Mouse (Mus musculus) spleen, adult 18-20 months (tissue): ENCODE results near the gene Slc24a4.
A peak's percentile ranks its signal among the peaks of the same experiment; 100 is the strongest.

Experiments
- DNase-seq, 2 experiments: peaks; one replicate each; pipeline ENCODE4 v3.0.0; 2022; ENCODE audit warnings: mixed read lengths in 2 of 2

Gene Slc24a4

GRCm38 (mm10) chr12:102128081-102128790 lies at the start of gene Slc24a4:
Slc24a4 (plus strand) TSS chr12:102128733.
- DNase-seq = no peak

DNA sequence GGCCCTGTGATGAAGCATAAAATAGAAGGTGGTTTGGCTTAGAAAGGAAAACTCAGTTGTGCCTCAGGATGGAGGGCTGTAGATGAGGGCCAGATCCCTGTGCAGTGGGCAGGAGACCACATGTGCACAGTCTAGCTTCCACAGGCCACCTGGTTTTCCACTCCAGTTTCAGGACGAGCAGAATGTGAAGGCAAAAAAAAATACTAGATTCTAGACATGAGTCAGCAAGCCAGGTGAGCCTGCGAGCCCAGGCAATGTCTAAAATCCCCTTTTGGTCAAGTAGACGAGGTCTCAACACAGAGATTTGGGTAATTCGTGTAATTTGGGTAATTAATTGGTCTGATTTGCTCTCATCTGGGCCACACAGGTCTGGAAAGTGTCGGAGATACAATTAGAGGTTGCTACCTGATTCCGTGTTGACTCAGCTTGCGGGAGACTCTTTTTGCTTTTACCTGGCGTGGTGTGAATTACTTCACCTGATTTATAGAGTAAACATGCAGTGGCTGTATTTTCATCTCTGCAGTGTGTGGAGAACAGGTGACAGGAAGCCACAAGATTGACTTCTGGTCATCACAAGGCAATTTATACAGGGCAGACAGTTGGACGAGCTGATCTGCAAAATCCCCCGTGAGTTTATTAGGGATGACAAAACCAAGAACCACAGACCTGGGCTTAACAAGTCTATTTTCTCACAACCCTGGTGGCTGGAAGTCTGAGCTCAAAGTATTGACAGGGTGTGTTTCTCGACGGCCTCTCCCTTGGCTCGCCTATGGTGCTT lies 45.7 kb upstream of the Slc24a4 start:
- no peak for DNase-seq

- no peak for DNase-seq
Observed at GRCm38 (mm10) chr12:102090535-102090934, 38.0 kb upstream of the Slc24a4 start.

DNA sequence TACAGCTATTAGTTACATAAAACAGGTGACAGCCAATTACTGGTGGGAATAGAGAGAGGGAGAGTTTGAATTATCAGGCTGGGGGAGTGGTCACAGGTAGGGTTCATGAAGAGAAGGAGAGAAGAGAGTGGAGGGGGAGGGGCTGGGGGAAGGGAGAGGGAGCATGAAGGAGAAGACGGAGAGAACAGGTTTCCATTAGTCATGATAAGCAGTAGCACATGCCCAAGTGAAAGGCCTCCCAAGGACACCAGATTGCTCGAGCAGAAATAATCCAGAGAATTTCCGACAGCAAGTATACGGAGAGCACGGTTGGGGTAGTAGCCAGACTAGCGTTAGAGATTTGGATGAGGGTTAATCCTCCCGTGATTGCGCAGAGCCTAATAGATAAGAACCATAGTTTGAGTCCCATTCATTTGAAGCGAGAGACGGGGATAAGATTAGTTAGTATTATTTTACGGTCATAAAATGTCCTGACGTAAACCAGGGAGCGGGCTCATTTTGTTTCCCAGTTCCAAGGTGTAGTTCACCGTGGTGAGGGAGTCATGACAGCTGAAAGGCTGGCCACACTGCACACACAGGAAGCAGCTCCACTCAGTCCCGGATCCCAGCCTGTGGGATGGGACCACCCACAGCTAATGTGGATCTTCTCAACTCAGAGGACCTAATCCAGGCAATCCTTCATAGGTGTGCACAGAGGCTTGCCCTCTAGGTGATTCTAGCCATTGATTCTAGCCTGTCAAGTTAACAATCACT lies 36.0 kb upstream of the Slc24a4 start:
- DNase-seq = no peak

DNA sequence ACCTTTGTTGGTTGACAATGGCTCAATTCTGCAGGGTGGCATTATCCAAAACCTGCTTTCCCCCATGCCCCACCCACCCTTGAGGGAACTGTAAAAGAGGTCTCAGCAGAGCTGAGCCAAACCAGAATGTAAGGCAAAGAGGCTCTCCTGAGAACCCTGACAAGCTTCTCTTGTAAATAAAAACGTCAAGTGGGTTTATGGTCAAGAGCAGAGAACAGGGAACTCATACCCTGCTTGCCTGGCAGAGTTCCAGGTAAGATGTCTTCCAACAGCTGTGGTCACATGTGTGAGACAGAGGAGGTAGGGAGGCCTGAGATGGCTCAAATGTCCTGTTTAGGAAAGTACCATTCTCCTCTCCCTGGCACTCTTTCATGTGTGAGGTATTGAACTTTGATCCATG lies 22.5 kb upstream of the Slc24a4 start:
- no peak for DNase-seq

DNA sequence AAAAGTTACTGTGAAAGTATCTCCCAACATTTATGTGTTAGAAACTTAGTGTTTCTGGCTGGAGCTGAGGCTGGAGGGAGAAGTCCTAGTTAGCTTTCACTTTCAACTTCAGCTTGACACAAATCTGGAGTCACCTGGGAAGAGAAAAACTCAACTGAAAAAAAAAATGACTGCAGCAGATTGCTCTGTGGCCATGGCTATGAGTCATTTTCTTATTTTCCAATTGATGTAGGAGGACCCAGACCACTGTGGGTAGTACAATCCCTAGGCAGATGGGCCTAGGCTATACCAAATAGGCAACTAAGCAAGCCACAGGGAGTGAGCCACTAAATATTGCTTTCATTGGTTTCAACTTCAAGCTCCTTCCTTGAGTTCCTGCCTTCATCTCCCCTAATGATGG lies 19.7 kb upstream of the Slc24a4 start:
- no peak for DNase-seq

- DNase-seq = no peak
Observed at GRCm38 (mm10) chr12:102112491-102112890, 16.0 kb upstream of the Slc24a4 start.

DNA sequence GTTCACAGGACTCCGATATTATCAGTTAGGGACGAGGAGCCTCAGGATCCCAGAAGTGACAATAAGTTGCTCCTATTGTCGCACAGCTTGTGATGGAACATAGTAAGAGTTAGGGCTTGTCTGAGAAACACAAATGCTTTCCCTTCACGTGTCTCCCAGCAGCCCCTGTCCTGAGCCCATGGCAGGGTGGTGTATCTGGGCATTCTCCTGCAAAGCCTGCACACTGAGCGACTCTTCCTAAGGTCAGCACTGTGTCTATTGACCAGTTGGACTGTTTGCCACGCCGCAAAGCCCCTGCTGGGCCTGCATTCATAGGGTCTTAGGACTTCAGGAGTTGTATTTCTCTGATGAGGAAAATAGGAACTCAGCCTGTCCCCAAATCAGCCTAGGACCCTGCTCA lies 15.6 kb upstream of the Slc24a4 start:
- no peak for DNase-seq

GRCm38 (mm10) chr12:102113391-102113790 lies 15.1 kb upstream of the Slc24a4 start:
- no peak for DNase-seq

DNA sequence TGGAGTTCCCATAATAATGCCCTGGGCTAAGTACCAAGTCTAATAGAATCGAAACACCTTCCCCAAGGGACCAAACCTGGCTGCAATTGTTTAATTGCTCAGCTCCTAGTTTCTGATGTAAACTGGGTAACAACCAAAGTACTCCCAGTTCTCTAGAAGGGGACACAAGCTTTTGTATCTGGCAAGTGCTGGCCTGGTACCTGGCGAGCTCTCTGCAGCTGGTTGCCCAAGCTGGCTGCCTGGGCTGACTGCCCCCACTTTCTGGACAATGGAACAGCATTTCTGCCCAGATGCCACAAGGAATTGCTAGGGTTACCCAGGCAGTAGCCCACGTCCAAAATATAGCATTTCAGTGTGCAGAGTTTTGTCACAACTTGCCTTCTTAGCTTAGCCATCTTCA lies 12.0 kb upstream of the Slc24a4 start:
- no peak for DNase-seq

GRCm38 (mm10) chr12:102118014-102118413 lies 10.5 kb upstream of the Slc24a4 start:
- DNase-seq = no peak

DNA sequence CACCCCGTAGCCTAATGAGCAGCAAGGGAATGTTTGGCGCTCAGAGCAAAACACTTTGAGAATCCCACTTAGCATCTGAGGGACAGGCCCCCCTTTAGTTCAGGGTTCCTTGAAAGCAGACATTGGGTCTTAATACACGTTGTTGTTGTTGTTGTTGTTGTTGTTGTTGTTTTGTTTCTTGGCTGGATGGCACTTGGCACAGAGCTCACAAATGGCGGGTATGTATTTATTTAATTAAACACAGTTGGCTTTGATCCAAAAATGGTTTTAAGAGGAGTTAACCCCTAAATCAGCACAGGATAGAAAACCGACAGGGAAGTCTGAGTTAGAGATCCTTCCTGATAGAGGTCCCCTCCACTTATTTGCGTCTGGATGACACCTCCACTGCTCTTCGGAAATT lies 932 bp upstream of the Slc24a4 start:
- no peak for DNase-seq

DNA sequence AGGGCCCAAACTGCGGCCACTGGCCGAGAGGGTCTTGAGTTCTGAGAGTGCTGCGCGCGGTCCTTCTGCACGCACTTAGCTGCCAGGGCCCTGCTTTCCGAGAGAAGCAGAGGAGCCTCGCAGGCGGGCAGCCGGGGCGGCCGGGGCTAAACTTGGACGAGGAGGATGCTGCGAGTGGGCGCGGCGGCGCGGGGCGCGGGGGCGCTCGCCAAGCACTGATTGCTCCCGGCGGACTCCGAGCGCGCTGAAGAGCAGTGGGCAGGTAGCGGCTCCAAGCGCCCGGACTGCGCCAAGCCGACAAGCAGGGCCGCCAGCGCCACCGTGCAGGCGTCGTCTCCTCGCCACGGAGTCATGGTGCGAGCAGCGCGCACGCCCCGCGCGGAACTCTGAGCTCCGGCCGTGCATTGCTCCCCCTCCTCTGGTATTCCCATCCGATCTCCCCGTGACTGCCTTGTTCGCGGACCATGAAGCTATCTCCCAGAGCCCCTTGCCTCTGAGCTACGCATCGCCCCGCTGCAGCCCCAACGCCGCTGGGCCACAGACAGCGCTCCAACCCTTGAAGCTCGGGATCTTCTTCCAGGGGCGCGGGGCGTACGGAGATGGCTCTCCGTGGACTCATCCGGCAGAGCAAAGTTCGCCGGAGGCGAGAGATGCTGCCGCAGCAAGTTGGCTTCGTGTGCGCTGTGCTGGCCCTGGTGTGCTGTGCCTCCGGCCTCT lies 416 bp downstream of the Slc24a4 start:
- peak in 1 of 2 experiments; percentile 9 for DNase-seq

DNA sequence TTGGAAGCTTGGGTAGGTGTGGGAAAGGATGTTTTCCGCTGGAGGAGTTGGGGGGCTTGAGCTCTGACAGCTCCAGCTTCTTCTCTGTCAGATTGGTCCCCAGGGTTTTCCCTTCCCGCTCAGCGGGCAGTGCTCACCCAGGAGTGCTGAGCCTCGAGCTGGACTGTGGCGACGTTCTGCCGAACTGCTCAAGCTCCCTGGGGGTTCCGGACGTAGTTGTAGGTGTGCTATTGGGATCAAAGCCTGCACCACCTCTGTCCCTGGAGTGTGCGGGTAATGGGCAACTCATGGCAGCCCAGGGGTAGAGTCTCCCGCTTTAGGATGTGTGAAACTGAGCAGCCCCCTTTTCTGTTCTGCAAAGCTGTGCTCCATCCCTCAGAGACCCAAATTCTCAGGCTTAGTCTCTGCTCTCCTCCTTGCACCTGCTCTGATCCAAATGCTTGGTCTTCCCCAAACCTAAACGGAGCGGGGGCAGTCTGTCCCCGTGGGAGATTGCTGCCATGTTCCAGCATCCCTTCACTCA lies 1.0 kb downstream of the Slc24a4 start:
- DNase-seq = no peak

DNA sequence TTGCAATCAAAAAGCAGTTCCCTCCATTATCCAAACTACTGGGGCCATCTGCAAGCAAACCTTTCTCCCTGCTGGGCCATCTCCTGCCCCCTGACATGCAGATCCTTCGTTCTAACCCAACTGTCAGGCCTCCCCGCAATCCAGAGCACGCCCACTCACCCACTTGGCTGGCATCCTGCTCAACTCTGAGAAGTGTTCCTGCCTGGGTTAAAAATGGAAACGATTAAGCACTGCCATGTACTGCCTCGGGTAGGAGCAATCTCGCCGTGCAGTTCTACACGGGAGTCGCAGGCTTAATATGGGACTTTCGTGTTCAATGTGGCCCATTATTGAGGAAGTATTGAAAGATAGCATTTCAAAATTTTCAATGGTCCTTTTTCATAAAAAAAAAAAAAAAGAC lies 11.2 kb downstream of the Slc24a4 start:
- no peak for DNase-seq

GRCm38 (mm10) chr12:102141330-102141729 lies 12.8 kb downstream of the Slc24a4 start:
- DNase-seq = no peak

GRCm38 (mm10) chr12:102147678-102148077 lies 19.1 kb downstream of the Slc24a4 start:
- no peak for DNase-seq

DNA sequence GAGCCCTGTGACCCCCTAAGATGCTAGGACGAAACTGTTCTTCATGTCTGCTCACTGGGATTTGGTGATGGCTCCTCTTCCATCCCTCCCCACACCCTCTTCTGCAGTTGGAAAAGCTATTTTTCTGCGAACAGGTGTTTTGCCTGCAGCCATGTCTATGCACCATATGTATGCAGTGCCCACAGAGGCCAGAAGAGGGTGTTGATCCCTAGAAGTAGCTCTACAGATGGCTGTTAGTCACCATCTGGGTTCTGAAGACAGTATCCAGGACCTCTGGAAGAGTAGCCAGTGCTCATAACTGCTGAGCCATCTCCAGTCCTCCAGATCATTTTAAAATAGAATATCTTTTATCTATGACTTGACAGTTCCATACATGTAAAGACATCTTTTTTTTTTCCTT lies 20.2 kb downstream of the Slc24a4 start:
- DNase-seq = peak in 1 of 2 experiments; percentile 34

GRCm38 (mm10) chr12:102151185-102151584 lies 22.7 kb downstream of the Slc24a4 start:
- DNase-seq = no peak

DNA sequence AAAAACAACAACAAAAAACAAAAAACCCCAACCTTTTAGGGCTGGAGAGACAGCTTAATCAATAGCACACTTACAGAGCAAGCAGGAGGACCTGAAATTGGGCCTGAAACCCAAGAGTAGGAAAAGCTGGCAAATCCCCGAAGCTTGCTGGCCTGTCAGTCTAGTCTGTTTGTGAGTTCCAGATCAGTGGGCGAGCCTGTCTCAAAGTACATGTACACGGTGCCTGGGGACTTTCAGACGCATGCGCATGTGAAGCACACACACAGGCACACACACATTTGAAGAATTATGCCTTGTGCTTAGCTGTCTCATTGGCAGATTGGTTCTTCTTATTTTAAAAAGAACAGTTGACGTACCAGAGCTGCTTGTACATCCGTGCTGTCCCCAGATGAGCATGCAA lies 25.3 kb downstream of the Slc24a4 start:
- DNase-seq = no peak

DNA sequence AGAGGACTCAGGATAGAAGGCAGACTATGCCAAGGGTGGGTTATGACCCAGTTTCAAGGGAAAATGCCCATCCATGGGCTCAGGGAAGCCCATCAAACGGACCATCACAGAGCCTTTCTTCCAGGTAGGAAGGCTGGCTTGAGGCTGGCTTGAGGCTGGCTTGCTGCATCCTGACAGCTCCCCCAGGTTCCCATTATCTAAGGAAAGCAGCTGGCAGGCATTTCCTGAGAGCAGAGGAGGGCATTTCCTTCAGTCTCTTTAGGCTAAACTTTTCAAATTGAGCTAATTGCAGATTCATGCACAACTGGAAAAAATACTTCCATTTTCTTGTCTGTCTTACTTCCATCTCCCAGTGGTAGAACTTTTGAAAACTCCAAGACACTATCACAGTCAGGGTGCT lies 26.3 kb downstream of the Slc24a4 start:
- no peak for DNase-seq

GRCm38 (mm10) chr12:102164632-102165031 lies 36.1 kb downstream of the Slc24a4 start:
- no peak for DNase-seq
